Mouse (Mus musculus): ENCODE data around the gene Picalm. TPM values are rescaled to one million over a fixed set of nuclear protein-coding genes. Genes with fewer than 3 reads are reported as not detected.

The Picalm gene
- total RNA-seq, 1 experiment from 2014 or later = 196 TPM

DNA sequence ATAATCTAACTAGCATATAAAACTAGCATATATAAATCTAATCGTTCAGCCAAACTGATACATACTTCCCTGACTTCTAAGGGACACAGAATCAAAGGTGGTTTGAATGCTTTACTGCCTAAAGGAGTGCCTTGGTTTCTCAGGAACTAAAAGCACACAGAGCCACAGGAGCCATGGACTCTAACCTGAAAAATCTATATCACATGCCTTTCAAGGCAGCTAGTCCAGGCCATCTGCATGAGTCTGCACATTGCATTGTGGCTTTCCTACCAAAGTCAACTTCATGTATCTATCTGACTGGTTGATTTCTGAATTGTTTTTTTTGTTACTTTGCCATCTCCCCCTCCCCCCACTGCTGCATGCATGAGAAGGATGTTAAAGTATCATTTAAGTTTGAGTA is 50.6 kb downstream of the Picalm start:
- no peak for ATAC-seq (replicated peaks; ENCODE audit: low read depth, poor library complexity, severe bottlenecking)

GRCm38 (mm10) chr7:90200251-90200650 is 70.2 kb downstream of the Picalm start:
- ATAC-seq (replicated peaks; ENCODE audit: low read depth, poor library complexity, severe bottlenecking) = no peak

- ATAC-seq (replicated peaks; ENCODE audit: low read depth, poor library complexity, severe bottlenecking) = no peak
Observed at GRCm38 (mm10) chr7:90201877-90202465, 72.0 kb downstream of the Picalm start.

DNA sequence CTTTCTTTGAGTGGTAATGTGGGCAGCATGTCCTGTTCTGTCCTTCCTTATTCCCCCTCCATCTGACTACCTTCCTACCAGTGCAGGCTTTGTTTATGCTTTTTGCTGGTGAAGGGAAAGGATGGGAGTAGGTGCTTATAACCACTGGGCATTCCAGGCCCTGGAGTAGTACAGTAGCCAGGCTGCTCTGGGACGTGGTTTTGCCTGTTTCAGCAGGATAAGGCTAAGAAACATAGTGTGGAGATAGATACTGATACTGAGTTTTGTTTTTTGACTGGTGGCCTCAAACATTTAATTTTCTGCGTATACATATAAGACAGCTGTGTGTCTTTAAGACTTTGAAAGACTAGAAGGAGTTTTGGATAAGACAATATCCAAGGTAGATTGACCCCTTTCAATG is 73.9 kb downstream of the Picalm start:
- peak; percentile 55; the same call in 1 of the 2 replicates for ATAC-seq (replicated peaks; ENCODE audit: low read depth, poor library complexity, severe bottlenecking)

- no peak for ATAC-seq (replicated peaks; ENCODE audit: low read depth, poor library complexity, severe bottlenecking)
Observed at GRCm38 (mm10) chr7:90210116-90210515, 80.1 kb downstream of the Picalm start.

DNA sequence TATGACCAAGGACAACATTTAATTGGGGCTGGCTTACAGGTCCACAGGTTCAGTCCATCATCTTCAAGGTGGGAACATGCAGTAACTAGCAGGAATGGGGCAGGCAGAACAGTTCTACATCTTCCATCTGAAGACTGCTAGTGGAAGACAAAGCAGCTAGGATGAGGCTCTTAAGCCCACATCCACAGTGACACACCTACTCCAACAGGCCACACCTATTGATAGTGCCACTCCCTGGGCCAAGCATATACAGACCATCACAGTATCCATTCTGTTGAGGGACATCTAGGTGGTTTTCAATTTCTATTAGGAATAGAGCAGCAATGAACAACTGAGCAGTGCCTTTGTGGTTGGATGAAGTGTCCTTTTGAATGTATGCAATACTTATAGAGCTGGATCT is 80.9 kb downstream of the Picalm start:
- ATAC-seq (replicated peaks; ENCODE audit: low read depth, poor library complexity, severe bottlenecking) = no peak; the same call in 1 of the 2 replicates

DNA sequence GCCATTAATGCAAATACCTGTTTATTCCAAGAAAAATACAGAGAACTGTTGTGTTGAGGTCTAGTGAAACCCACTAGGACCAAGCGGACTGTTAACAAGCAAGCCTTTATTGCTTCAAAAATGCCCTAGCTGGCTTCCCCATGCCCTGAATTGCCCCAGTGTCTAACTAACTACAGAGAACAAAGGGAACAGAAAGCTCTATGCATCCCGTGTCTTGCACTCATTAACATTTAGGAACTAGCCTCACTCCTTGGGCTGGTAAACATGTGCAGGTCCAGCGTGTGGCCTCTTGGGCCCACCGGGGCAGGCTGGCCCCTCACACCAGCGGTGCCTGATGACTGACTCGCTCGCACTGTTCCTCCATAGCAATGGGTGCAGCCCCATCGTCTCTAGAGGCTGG is 86.5 kb downstream of the Picalm start:
- ATAC-seq (replicated peaks; ENCODE audit: low read depth, poor library complexity, severe bottlenecking) = no peak

DNA sequence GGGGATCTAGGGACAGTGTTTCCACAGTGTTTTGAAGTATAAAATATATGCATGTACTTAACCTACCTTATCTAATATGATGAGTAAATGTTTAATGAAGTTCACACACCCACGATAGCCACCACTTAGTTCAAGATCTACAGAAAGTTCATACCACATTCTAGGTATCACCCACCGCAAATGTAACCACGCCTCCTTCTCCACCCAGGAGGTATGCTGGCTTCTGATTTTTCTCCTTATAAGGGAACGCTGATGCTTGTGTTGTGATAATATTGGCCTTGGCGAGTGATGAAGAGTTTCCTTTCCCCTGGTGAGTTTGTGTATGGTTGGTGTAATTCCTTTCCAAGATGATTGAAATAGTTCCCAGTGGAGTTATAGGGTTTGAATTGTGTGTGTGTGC is 88.1 kb downstream of the Picalm start:
- no peak for ATAC-seq (replicated peaks; ENCODE audit: low read depth, poor library complexity, severe bottlenecking)

DNA sequence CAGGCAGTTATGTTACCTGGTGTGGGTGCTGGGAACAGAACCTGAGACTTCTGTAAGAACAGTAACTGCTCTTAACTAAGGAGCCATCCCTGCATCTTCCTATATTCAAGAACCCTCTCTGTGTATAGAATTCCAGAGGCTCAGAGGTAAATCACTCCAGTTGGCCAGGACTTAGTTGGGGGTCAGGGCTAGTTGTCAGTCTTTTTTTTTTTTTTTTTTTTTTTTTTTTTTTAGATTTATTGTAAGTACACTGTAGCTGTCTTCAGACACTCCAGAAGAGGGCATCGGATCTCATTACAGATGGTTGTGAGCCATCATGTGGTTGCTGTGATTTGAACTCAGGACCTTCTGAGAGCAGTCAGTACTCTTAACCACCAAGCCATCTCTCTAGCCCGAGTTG is 91.5 kb downstream of the Picalm start:
- no peak for ATAC-seq (replicated peaks; ENCODE audit: low read depth, poor library complexity, severe bottlenecking)

DNA sequence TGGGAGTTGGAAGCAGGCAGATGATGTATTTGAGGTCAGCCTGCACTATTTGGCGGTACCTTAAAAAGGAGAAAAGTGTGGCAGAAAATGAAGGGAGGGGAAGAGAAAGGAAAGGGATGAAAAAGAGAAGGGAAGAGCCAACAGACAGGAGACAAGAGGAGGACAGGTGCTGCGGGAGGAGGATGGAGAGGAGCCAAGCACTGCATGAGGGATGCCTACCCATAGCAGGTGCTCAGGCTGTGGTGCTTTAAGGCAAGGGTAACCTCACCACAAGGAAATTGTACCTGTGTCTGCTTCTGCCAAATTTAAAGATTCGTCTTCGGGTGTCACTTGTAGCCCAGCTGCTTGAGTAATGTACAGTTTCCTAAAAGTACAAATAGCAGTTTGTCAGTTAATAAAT is 98.1 kb downstream of the Picalm start:
- no peak for ATAC-seq (replicated peaks; ENCODE audit: low read depth, poor library complexity, severe bottlenecking)

GRCm38 (mm10) chr7:90228884-90229283 is 98.9 kb downstream of the Picalm start:
- peak; percentile 65; the same call in 1 of the 2 replicates for ATAC-seq (replicated peaks; ENCODE audit: low read depth, poor library complexity, severe bottlenecking)

DNA sequence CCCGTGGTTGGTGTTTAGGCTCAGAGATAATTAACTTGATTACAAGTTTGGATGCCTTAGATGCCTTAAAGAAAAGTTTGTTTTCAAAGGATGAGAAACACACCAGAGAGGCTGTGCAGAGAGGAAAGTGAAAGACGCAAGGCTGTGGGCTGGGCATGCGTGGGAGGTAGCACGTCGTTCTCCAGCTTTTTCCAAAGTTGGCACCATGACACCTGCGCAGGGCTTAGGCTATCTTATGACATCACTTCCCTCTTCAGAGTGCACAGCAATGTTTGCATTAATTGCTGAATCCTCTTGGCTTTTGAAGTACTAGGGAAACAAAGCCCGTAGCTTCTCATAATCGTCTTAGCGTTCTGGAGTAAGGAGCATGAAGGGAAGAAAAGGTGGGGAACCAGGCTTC is 101.4 kb downstream of the Picalm start:
- no peak for ATAC-seq (replicated peaks; ENCODE audit: low read depth, poor library complexity, severe bottlenecking)

GRCm38 (mm10) chr7:90233921-90234320 is 103.9 kb downstream of the Picalm start:
- ATAC-seq (replicated peaks; ENCODE audit: low read depth, poor library complexity, severe bottlenecking) = no peak

GRCm38 (mm10) chr7:90236289-90236905 is 106.4 kb downstream of the Picalm start:
- ATAC-seq (replicated peaks; ENCODE audit: low read depth, poor library complexity, severe bottlenecking) = 0 out of 2 replicates have a peak, but pooled peaks have one; percentile 25

- ATAC-seq (replicated peaks; ENCODE audit: low read depth, poor library complexity, severe bottlenecking) = peak; percentile 69
Observed at GRCm38 (mm10) chr7:90243151-90243550, 113.1 kb downstream of the Picalm start.

DNA sequence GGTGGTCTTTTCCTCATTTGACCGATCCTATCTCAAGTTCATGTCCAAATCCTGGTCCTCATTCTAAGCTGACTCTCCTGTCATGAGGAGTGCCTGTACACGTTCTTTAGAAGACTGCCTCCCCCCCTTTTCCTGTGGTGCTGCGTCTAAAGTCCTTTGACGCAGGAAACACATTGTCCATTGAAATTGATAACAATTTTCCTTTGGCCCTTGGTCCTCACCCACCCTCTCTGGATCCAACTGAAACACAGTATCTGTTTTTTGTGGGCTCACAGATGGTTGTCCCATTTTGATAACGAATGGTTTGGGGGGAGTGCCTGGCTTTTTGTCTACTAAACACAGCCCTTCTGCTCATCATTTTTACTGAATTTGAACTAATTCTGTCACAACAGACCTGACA is 113.6 kb downstream of the Picalm start:
- ATAC-seq (replicated peaks; ENCODE audit: low read depth, poor library complexity, severe bottlenecking) = peak; percentile 74

GRCm38 (mm10) chr7:90252946-90253345 is 122.9 kb downstream of the Picalm start:
- ATAC-seq (replicated peaks; ENCODE audit: low read depth, poor library complexity, severe bottlenecking) = 0 out of 2 replicates have a peak, but pooled peaks have one; percentile 42

GRCm38 (mm10) chr7:90258701-90259100 is 128.7 kb downstream of the Picalm start:
- ATAC-seq (replicated peaks; ENCODE audit: low read depth, poor library complexity, severe bottlenecking) = no peak

- ATAC-seq (replicated peaks; ENCODE audit: low read depth, poor library complexity, severe bottlenecking) = peak; percentile 36; the same call in 1 of the 2 replicates
Observed at GRCm38 (mm10) chr7:90259899-90260298, 129.9 kb downstream of the Picalm start.

DNA sequence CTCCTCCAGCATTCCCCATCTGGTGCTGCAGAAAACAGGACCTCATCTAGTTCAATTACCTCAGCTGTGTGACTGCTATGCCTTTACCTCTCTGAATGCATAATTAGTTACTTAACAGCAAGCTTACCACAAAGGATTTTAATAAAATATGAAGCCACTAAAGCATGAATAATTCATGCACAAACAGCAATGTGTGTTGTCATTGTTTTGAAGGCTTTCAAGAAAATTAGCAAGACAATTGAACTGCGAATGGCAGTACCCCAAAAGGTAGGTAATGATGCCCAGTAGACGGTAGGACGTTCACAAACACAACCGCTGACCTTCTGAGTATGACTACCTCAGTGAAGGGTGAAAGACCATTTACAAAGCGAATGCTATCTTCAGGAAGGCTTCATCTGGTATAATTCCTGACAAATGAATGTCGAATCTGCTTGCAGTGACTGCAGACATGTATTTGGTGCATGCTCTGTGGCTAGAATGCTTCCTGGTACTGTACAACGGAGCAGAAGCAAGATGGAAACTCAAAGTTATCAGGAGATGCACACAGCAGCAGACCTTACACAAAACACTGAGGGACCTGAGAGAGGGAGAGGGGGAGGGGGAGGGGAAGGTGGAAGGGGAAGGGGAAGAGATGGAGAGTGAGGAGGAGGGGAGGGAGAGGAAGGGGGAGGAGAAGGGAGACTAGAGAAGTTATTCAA is 132.0 kb downstream of the Picalm start:
- ATAC-seq (replicated peaks; ENCODE audit: low read depth, poor library complexity, severe bottlenecking) = 0 out of 2 replicates have a peak, but pooled peaks have one; percentile 10
